22 mouse cellular contexts compared by ENCODE assay signal in genomic region chr2:164418308-164418875, GRCm38 (mm10). TPM values are rescaled to one million over a fixed set of nuclear protein-coding genes. Genes with fewer than 3 reads are reported as not detected.
DNase-seq lines count a peak whose midpoint lies in the region; ATAC-seq and TF ChIP-seq lines count a peak whose summit lies in the region.
"Had no signal": no experiment of that assay in that cellular context is flagged by ENCODE, and none has a peak within 500 bp of the region (broad histone marks: within the 10 kb centered on the region; RNA-seq: fewer than 3 reads in every experiment).

No protein-coding gene starts in this region.

- no peaks in the 10 kb centered on the region for H3K36me3 ChIP-seq in intestine, embryonic 16.5 days (ENCODE audit: control insufficient read depth, insufficient read depth, low read length)
- H3K36me3 ChIP-seq in intestine, postnatal 0 days (ENCODE audit: control insufficient read depth, insufficient read depth), result 0 out of 2 replicates have a peak, but pooled peaks cover 2% of the 10 kb centered on the region
- H3K36me3 ChIP-seq in CH12.LX (replicated peaks in 1 of 2; ENCODE audit: control insufficient read depth in 1 of 2, insufficient read depth in 1 of 2, low read length in 1 of 2), result no peaks in the 10 kb centered on the region
- H3K36me3 ChIP-seq in forebrain, embryonic 13.5 days (ENCODE audit: poor library complexity, severe bottlenecking), result no peaks in the 10 kb centered on the region
- H3K36me3 ChIP-seq in forebrain, embryonic 11.5 days (ENCODE audit: control insufficient read depth, insufficient read depth, low read length), result no peaks in the 10 kb centered on the region
- H3K36me3 ChIP-seq: forebrain, embryonic 15.5 days; liver, embryonic 12.5 days; midbrain, embryonic 12.5 days had no signal

- no peak for DNase-seq in CH12.LX (ENCODE audit: extremely low read depth)
- DNase-seq in kidney, adult 8-10 months, result peak; percentile 56 to 79
- DNase-seq in kidney, postnatal 25 days, result peak; percentile 61 to 86
- DNase-seq in thymus, postnatal 4 days, result no peak
- no peak for DNase-seq in forebrain, embryonic 11.5 days (ENCODE audit: low spot score)
- DNase-seq: adrenal gland, adult 8-10 months; cerebellum, adult 11 months; cerebellum, postnatal 25 days; heart, adult 18-20 months; layer of hippocampus, postnatal 36 days had no signal

- in situ Hi-C loops in CH12.LX (cut with MboI; ENCODE audit: low pct_ligation_motif_present, low pct_unique_long_range_greater_than_20kb, low sequenced_read_pairs), result loop anchor here (25.0 kb wide), 1 partner anchor 319 kb away; the partner anchor contains the start of genes Dnttip1 and Wfdc3

- no peak for TF ChIP-seq CTCF in intestine, postnatal 0 days (IDR thresholded peaks at IDR 0.05; ENCODE audit: low read depth)
- no peak for TF ChIP-seq CTCF in CH12.LX (conservative IDR thresholded peaks at IDR 0.05 in 1 of 2, IDR thresholded peaks at IDR 0.05 in 1 of 2; ENCODE audit: low read depth in 2 of 2, low read length in 2 of 2)

- H3K9ac ChIP-seq in intestine, embryonic 16.5 days (ENCODE audit: low read depth, low read length), result no peak overlapping the region
- no peak overlapping the region for H3K9ac ChIP-seq in intestine, postnatal 0 days (ENCODE audit: low read depth, low read length)
- H3K9ac ChIP-seq in CH12.LX (ENCODE audit: insufficient read depth, low read depth), result no peak overlapping the region
- no peak overlapping the region for H3K9ac ChIP-seq in forebrain, embryonic 13.5 days
- H3K9ac ChIP-seq in forebrain, embryonic 11.5 days (ENCODE audit: low read length), result no peak overlapping the region
- H3K9ac ChIP-seq: forebrain, embryonic 15.5 days; liver, embryonic 12.5 days; lung, embryonic 15.5 days; midbrain, embryonic 12.5 days had no signal

- H3K4me2 ChIP-seq in intestine, embryonic 16.5 days (ENCODE audit: low read depth, low read length), result no peak overlapping the region
- H3K4me2 ChIP-seq in intestine, postnatal 0 days (replicated peaks; ENCODE audit: low read depth), result no peak overlapping the region
- H3K4me2 ChIP-seq in CH12.LX (ENCODE audit: insufficient read depth, low read depth, poor library complexity, severe bottlenecking), result no peak overlapping the region
- no peak overlapping the region for H3K4me2 ChIP-seq in forebrain, embryonic 13.5 days
- no peak overlapping the region for H3K4me2 ChIP-seq in forebrain, embryonic 11.5 days (ENCODE audit: low read depth, low read length, severe bottlenecking)
- H3K4me2 ChIP-seq: forebrain, embryonic 15.5 days; liver, embryonic 12.5 days; lung, embryonic 15.5 days; midbrain, embryonic 12.5 days had no signal

- no peaks in the 10 kb centered on the region for H3K27me3 ChIP-seq in intestine, embryonic 16.5 days (replicated peaks; ENCODE audit: control insufficient read depth, insufficient read depth, low read length)
- no peaks in the 10 kb centered on the region for H3K27me3 ChIP-seq in intestine, postnatal 0 days (replicated peaks; ENCODE audit: control insufficient read depth, insufficient read depth, low read length)
- peaks cover 2% of the 10 kb centered on the region for H3K27me3 ChIP-seq in CH12.LX (replicated peaks)
- peaks cover 18% of the 10 kb centered on the region for H3K27me3 ChIP-seq in forebrain, embryonic 13.5 days
- H3K27me3 ChIP-seq in forebrain, embryonic 11.5 days (ENCODE audit: control insufficient read depth, insufficient read depth, low read length), result no peaks in the 10 kb centered on the region; the same call in 1 of the 2 replicates

- H3K9me3 ChIP-seq in intestine, embryonic 16.5 days (ENCODE audit: control insufficient read depth, low read length), result no peaks in the 10 kb centered on the region
- H3K9me3 ChIP-seq in intestine, postnatal 0 days (ENCODE audit: control insufficient read depth), result no peaks in the 10 kb centered on the region
- H3K9me3 ChIP-seq in CH12.LX (replicated peaks; ENCODE audit: low read length), result peaks cover 15% of the 10 kb centered on the region
- H3K9me3 ChIP-seq in forebrain, embryonic 13.5 days (replicated peaks), result no peaks in the 10 kb centered on the region
- no peaks in the 10 kb centered on the region for H3K9me3 ChIP-seq in forebrain, embryonic 11.5 days (ENCODE audit: control insufficient read depth, low read length)
- H3K9me3 ChIP-seq: forebrain, embryonic 15.5 days; liver, embryonic 12.5 days; lung, embryonic 15.5 days; midbrain, embryonic 12.5 days had no signal

- no peaks in the 10 kb centered on the region for H3K79me2 ChIP-seq in CH12.LX (replicated peaks; ENCODE audit: control insufficient read depth, extremely low read depth, insufficient read depth, poor library complexity, severe bottlenecking)

- peak overlapping the region; percentile 23; the same call in 1 of the 2 replicates for H3K27ac ChIP-seq in intestine, embryonic 16.5 days (ENCODE audit: low read length)
- no peak overlapping the region; the same call in 1 of the 2 replicates for H3K27ac ChIP-seq in intestine, postnatal 0 days (ENCODE audit: low read depth, low read length)
- H3K27ac ChIP-seq in CH12.LX (ENCODE audit: insufficient read depth, low read depth), result no peak overlapping the region
- no peak overlapping the region for H3K27ac ChIP-seq in forebrain, embryonic 13.5 days
- H3K27ac ChIP-seq in forebrain, embryonic 11.5 days (ENCODE audit: low read depth, low read length), result no peak overlapping the region
- H3K27ac ChIP-seq: forebrain, embryonic 15.5 days; liver, embryonic 12.5 days; lung, embryonic 15.5 days; macrophage; midbrain, embryonic 12.5 days; stomach, postnatal 0 days had no signal

- H3K4me1 ChIP-seq in intestine, embryonic 16.5 days (ENCODE audit: control insufficient read depth, insufficient read depth, low read length), result peaks cover 4% of the 10 kb centered on the region
- no peaks in the 10 kb centered on the region for H3K4me1 ChIP-seq in intestine, postnatal 0 days (replicated peaks; ENCODE audit: control insufficient read depth, insufficient read depth, low read length)
- peaks cover 19 to 41% of the 10 kb centered on the region in 2 experiments for H3K4me1 ChIP-seq in CH12.LX (ENCODE audit: control insufficient read depth in 1 of 2, insufficient read depth in 2 of 2)
- H3K4me1 ChIP-seq in forebrain, embryonic 13.5 days, result 0 out of 2 replicates have a peak, but pooled peaks cover 5% of the 10 kb centered on the region
- H3K4me1 ChIP-seq in forebrain, embryonic 11.5 days (replicated peaks; ENCODE audit: control insufficient read depth, insufficient read depth, low read length), result no peaks in the 10 kb centered on the region
- H3K4me1 ChIP-seq: liver, embryonic 12.5 days; midbrain, embryonic 12.5 days had no signal

- no peak for TF ChIP-seq RAD21 in CH12.LX (IDR thresholded peaks at IDR 0.05; ENCODE audit: low read depth, low read length)

- ATAC-seq in intestine, embryonic 16.5 days, result no peak
- ATAC-seq in intestine, postnatal 0 days, result no peak
- ATAC-seq in forebrain, embryonic 13.5 days, result no peak
- no peak for ATAC-seq in forebrain, embryonic 11.5 days (replicated peaks; ENCODE audit: low FRiP score)
- ATAC-seq: forebrain, embryonic 15.5 days; liver, embryonic 12.5 days had no signal

- 40% methylated on average over 3 of the region's 3 CpGs for WGBS in intestine, embryonic 16.5 days
- 29% methylated on average over 3 of the region's 3 CpGs for WGBS in intestine, postnatal 0 days
- WGBS in forebrain, embryonic 13.5 days, result 37% methylated on average over 3 of the region's 3 CpGs
- 34% methylated on average over 3 of the region's 3 CpGs for WGBS in forebrain, embryonic 11.5 days

- H3K4me3 ChIP-seq in intestine, embryonic 16.5 days (ENCODE audit: low read length), result no peak overlapping the region
- H3K4me3 ChIP-seq in intestine, postnatal 0 days (ENCODE audit: low read depth, low read length), result no peak overlapping the region
- no peak overlapping the region for H3K4me3 ChIP-seq in CH12.LX (replicated peaks in 1 of 3; ENCODE audit: low read depth in 2 of 3, low read length in 2 of 3, poor library complexity in 1 of 3)
- no peak overlapping the region for H3K4me3 ChIP-seq in forebrain, embryonic 13.5 days
- H3K4me3 ChIP-seq in forebrain, embryonic 11.5 days (ENCODE audit: low read depth, low read length), result no peak overlapping the region
- H3K4me3 ChIP-seq: forebrain, embryonic 15.5 days; liver, embryonic 12.5 days; lung, embryonic 15.5 days; midbrain, embryonic 12.5 days had no signal

- no peak for TF ChIP-seq POLR2A in CH12.LX (IDR thresholded peaks at IDR 0.05; ENCODE audit: low read depth, low read length)

- dilution Hi-C loops in CH12.LX (cut with MboI; ENCODE audit: extremely low pct_ligation_motif_present, extremely low pct_unique_long_range_greater_than_20kb, low sequenced_read_pairs), result no loop called here

- TF ChIP-seq EP300 in CH12.LX (IDR thresholded peaks at IDR 0.05; ENCODE audit: low read length), result peak; percentile 33; the same call in 1 of the 2 replicates

RNA-seq across cellular contexts. Expression of gene Matn4, which starts 13.4 kb away (rescaled TPM):
- 8.3 and 9.0 TPM in 2 replicates for polyA plus RNA-seq in intestine, embryonic 16.5 days (2015; fragmentation: Nextera tagmentation; extraction: Ambion mirVana)
- polyA plus RNA-seq in intestine, postnatal 0 days (2015; fragmentation: Nextera tagmentation; extraction: Ambion mirVana), result 1.9 and 2.4 TPM in 2 replicates
- not detected in 2 replicates for total RNA-seq in CH12.LX (2012; rRNA removed)
- not detected in 2 replicates for total RNA-seq in CH12.LX (2014; rRNA removed)
- not detected in 2 replicates for polyA plus RNA-seq in CH12.LX (2012; ENCODE audit: insufficient read length, low read depth)
- polyA plus RNA-seq in forebrain, embryonic 13.5 days (2015; fragmentation: Nextera tagmentation; extraction: Ambion mirVana), result 0.15 and 0.45 TPM in 2 replicates
- polyA plus RNA-seq in forebrain, embryonic 11.5 days (2014; fragmentation: Nextera tagmentation; extraction: Ambion mirVana), result not detected in 2 replicates
- total RNA-seq: MEL had no signal
- polyA plus RNA-seq: macrophage had no signal

RNA-seq across cellular contexts. Expression of gene Rbpjl, which starts 15.5 kb away (rescaled TPM):
- polyA plus RNA-seq in intestine, embryonic 16.5 days (2015; fragmentation: Nextera tagmentation; extraction: Ambion mirVana), result 25.1 and 25.4 TPM in 2 replicates
- 0.12 and 0.16 TPM in 2 replicates for polyA plus RNA-seq in intestine, postnatal 0 days (2015; fragmentation: Nextera tagmentation; extraction: Ambion mirVana)
- total RNA-seq in CH12.LX (2012; rRNA removed) (0.08 TPM in 1 of 2 replicates, not detected in the other), CH12.LX (2014; rRNA removed) (not detected in 2 replicates)
- polyA plus RNA-seq in CH12.LX (2012; ENCODE audit: insufficient read length, low read depth), result not detected in 2 replicates
- polyA plus RNA-seq in forebrain, embryonic 13.5 days (2015; fragmentation: Nextera tagmentation; extraction: Ambion mirVana), result not detected in 2 replicates
- polyA plus RNA-seq in forebrain, embryonic 11.5 days (2014; fragmentation: Nextera tagmentation; extraction: Ambion mirVana), result not detected in 2 replicates
- total RNA-seq: adrenal gland, adult 8-10 months; heart, adult 18-20 months; MEL had no signal
- polyA plus RNA-seq: hindbrain, embryonic 11.5 days; liver, embryonic 12.5 days; macrophage had no signal

RNA-seq across cellular contexts. Expression of gene Sdc4, which starts 25.3 kb away (rescaled TPM):
- 130 and 138 TPM in 2 replicates for polyA plus RNA-seq in intestine, embryonic 16.5 days (2015; fragmentation: Nextera tagmentation; extraction: Ambion mirVana)
- polyA plus RNA-seq in intestine, postnatal 0 days (2015; fragmentation: Nextera tagmentation; extraction: Ambion mirVana), result 92.0 and 103 TPM in 2 replicates
- total RNA-seq in CH12.LX (2012; rRNA removed) (63.9 and 69.9 TPM in 2 replicates), CH12.LX (2014; rRNA removed) (53.4 and 59.8 TPM in 2 replicates)
- polyA plus RNA-seq in CH12.LX (2012; ENCODE audit: insufficient read length, low read depth), result 36.4 and 46.6 TPM in 2 replicates
- polyA plus RNA-seq in forebrain, embryonic 13.5 days (2015; fragmentation: Nextera tagmentation; extraction: Ambion mirVana), result 7.9 and 8.6 TPM in 2 replicates
- 15.3 and 15.9 TPM in 2 replicates for polyA plus RNA-seq in forebrain, embryonic 11.5 days (2014; fragmentation: Nextera tagmentation; extraction: Ambion mirVana)
- total RNA-seq: MEL had no signal

RNA-seq across cellular contexts. Expression of gene Slpi, which starts 29.5 kb away (rescaled TPM):
- polyA plus RNA-seq in intestine, embryonic 16.5 days (2015; fragmentation: Nextera tagmentation; extraction: Ambion mirVana), result 2.3 and 2.7 TPM in 2 replicates
- polyA plus RNA-seq in intestine, postnatal 0 days (2015; fragmentation: Nextera tagmentation; extraction: Ambion mirVana), result 82.5 and 95.0 TPM in 2 replicates
- total RNA-seq in CH12.LX (2012; rRNA removed), result 1.2 and 2.7 TPM in 2 replicates
- total RNA-seq in CH12.LX (2014; rRNA removed), result 0.38 and 0.53 TPM in 2 replicates
- polyA plus RNA-seq in CH12.LX (2012; ENCODE audit: insufficient read length, low read depth), result 0.71 and 1.0 TPM in 2 replicates
- not detected in 2 replicates for polyA plus RNA-seq in forebrain, embryonic 13.5 days (2015; fragmentation: Nextera tagmentation; extraction: Ambion mirVana)
- polyA plus RNA-seq in forebrain, embryonic 11.5 days (2014; fragmentation: Nextera tagmentation; extraction: Ambion mirVana), result 0.31 and 0.32 TPM in 2 replicates
- total RNA-seq: left cerebral cortex, postnatal 25 days; MEL had no signal
- polyA plus RNA-seq: forebrain, embryonic 15.5 days; midbrain, embryonic 12.5 days had no signal

RNA-seq across cellular contexts. Expression of gene Sys1, which starts 38.4 kb away (rescaled TPM):
- polyA plus RNA-seq in intestine, embryonic 16.5 days (2015; fragmentation: Nextera tagmentation; extraction: Ambion mirVana), result 54.0 and 56.4 TPM in 2 replicates
- polyA plus RNA-seq in intestine, postnatal 0 days (2015; fragmentation: Nextera tagmentation; extraction: Ambion mirVana), result 58.7 and 62.3 TPM in 2 replicates
- total RNA-seq in CH12.LX (2012; rRNA removed) (58.5 and 59.7 TPM in 2 replicates), CH12.LX (2014; rRNA removed) (41.8 and 46.6 TPM in 2 replicates)
- polyA plus RNA-seq in CH12.LX (2012; ENCODE audit: insufficient read length, low read depth), result 46.5 and 57.4 TPM in 2 replicates
- 71.8 and 72.4 TPM in 2 replicates for polyA plus RNA-seq in forebrain, embryonic 13.5 days (2015; fragmentation: Nextera tagmentation; extraction: Ambion mirVana)
- 63.4 and 71.2 TPM in 2 replicates for polyA plus RNA-seq in forebrain, embryonic 11.5 days (2014; fragmentation: Nextera tagmentation; extraction: Ambion mirVana)

Comparison
In these comparisons a context has a peak if more than half of its experiments do, and no peak if none do; other contexts are left out.
1. RNA of gene Rbpjl, which starts 15.5 kb away (polyA plus RNA-seq): 25.1 to 25.4 TPM in intestine, embryonic 16.5 days; 0.12 to 0.16 TPM in intestine, postnatal 0 days, not detected in forebrain, embryonic 11.5 days, not detected in CH12.LX and not detected in forebrain, embryonic 13.5 days; every median in the first group is over 10 times any median in the second.
2. DNase-seq: peak in kidney, adult 8-10 months (2 of 2) and kidney, postnatal 25 days (2 of 2); none in CH12.LX (single experiment), thymus, postnatal 4 days (single experiment) and forebrain, embryonic 11.5 days (single experiment).